Mouse (Mus musculus) megakaryocyte-erythroid progenitor cell, adult 5-6 weeks (primary cell): ENCODE measurements around the gene Vmn1r128. TPM values are rescaled to one million over a fixed set of nuclear protein-coding genes. Genes with fewer than 3 reads are reported as not detected.
"Not testable (repeated sequence)": the region's sequence is repeated elsewhere in the genome, so short reads cannot be mapped to it uniquely, and the experiment has no call there.

Experiments
- ATAC-seq: replicated peaks from 2 replicates; pipeline ENCODE4 v1.8.0; 2016; ENCODE audit warnings: mild to moderate bottlenecking, inconsistent platforms; ENCODE audit not compliant: severe bottlenecking, poor library complexity, low FRiP score, low TSS enrichment
- total RNA-seq, 2 experiments: library from RNA; stranded (forward) in 1 of 2; stranded (reverse) in 1 of 2; fragments of 200-1000, 215-1000 nt in 1 of 2; fragments of >200 nt in 1 of 2; fragmentation: Nextera tagmentation in 1 of 2; gene quantifications; 2 replicates each; pipeline ENCODE4 v1.2.3; 2014 to 2017

The Vmn1r128 gene
- total RNA-seq (2014; fragmentation: Nextera tagmentation) (not detected in 2 replicates), total RNA-seq (2017) (not detected in 2 replicates)

DNA sequence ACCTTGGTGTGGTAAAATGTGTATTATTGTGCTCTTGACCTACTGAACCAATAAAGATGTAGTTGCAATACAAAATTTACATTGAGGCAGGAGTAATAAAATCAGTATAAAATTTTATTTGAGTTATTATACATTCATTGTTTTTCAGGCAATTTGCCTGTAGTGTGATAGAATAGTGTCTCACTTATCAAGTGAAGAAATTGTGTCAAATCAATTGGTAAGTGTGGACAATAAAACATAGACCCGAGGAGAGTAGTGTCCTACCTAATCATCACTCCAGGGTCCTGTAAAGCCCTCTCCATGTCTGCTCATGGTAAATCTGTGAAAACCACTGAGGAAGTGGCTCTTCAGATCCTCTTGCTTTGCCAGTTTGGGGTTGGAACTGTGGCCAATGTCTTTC lies at the start of gene Vmn1r128:
TSS of gene Vmn1r128 (plus strand) at position 301 of the 400 bp plus-strand sequence.
- not testable (repeated sequence) for ATAC-seq

DNA sequence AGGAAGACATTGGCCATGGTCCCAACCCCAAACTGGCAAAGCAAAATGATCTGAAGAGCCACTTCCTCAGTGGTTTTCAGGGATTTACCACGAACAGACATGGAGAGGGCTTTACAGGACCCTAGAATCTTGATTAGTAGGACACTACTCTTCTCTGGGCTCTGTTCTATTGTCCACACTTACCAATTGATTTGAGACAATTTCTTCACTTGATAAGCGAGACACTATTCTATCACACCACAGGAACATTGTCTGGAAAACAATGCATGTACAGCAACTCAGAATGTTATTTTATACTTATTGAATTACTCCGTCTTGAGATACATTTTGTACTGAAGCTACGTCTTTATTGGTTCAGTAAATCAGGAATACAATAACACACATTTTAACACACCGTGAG lies 47.8 kb upstream of the Vmn1r128 start, which contains the start of gene Vmn1r126:
TSS of gene Vmn1r126 (minus strand) at position 101 of the 400 bp plus-strand sequence.
- ATAC-seq = not testable (repeated sequence)

DNA sequence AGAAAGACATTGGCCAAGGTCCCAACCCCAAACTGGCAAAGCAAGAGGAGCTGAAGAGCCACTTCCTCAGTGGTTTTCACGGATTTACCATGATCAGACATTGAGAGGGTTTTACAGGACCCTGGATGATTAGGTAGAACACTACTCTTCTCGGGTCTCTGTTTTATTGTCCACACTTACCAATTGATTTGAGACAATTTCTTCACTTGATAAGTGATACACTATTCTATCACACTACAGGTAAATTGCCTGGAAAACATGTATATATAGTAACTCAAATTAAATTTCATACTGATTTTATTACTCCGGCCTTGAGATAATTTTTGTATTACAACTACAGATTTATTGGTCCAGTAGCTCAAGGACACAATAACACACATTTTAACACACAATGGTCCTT lies 29.4 kb upstream of the Vmn1r128 start, which contains the start of gene Vmn1r127:
TSS of gene Vmn1r127 (minus strand) at position 101 of the 400 bp plus-strand sequence.
- not testable (repeated sequence) for ATAC-seq

- not testable (repeated sequence) for ATAC-seq
Observed at GRCm38 (mm10) chr7:21361191-21361590, 12.0 kb downstream of the Vmn1r128 start, which contains the start of gene Vmn1r129. TSS of gene Vmn1r129 (minus strand) at chr7:21361291.

Other genes starting within 250 kb of the Vmn1r128 start
- gene Vmn1r122, start 215.2 kb upstream of the Vmn1r128 start, total RNA-seq (2014; fragmentation: Nextera tagmentation) = not detected in 2 replicates
- not detected in 2 replicates for gene Vmn1r122, start 215.2 kb upstream of the Vmn1r128 start, total RNA-seq (2017)
- gene Vmn1r123, start 187.2 kb upstream of the Vmn1r128 start, total RNA-seq (2014; fragmentation: Nextera tagmentation) = not detected in 2 replicates
- gene Vmn1r123, start 187.2 kb upstream of the Vmn1r128 start, total RNA-seq (2017) = not detected in 2 replicates
- not detected in 2 replicates for gene Gm5157, start 158.9 kb upstream of the Vmn1r128 start, total RNA-seq (2014; fragmentation: Nextera tagmentation)
- gene Gm5157, start 158.9 kb upstream of the Vmn1r128 start, total RNA-seq (2017) = not detected in 2 replicates
- not detected in 2 replicates for gene Vmn1r124, start 88.8 kb upstream of the Vmn1r128 start, total RNA-seq (2014; fragmentation: Nextera tagmentation)
- not detected in 2 replicates for gene Vmn1r124, start 88.8 kb upstream of the Vmn1r128 start, total RNA-seq (2017)
- gene Vmn1r125, start 77.2 kb upstream of the Vmn1r128 start, total RNA-seq (2014; fragmentation: Nextera tagmentation) = not detected in 2 replicates
- not detected in 2 replicates for gene Vmn1r125, start 77.2 kb upstream of the Vmn1r128 start, total RNA-seq (2017)
- gene Vmn1r126, start 47.9 kb upstream of the Vmn1r128 start, total RNA-seq (2014; fragmentation: Nextera tagmentation) = not detected in 2 replicates
- not detected in 2 replicates for gene Vmn1r126, start 47.9 kb upstream of the Vmn1r128 start, total RNA-seq (2017)
- gene Vmn1r127, start 29.5 kb upstream of the Vmn1r128 start, total RNA-seq (2014; fragmentation: Nextera tagmentation) = not detected in 2 replicates
- not detected in 2 replicates for gene Vmn1r127, start 29.5 kb upstream of the Vmn1r128 start, total RNA-seq (2017)
- not detected in 2 replicates for gene Vmn1r129, start 11.9 kb downstream of the Vmn1r128 start, total RNA-seq (2014; fragmentation: Nextera tagmentation)
- gene Vmn1r129, start 11.9 kb downstream of the Vmn1r128 start, total RNA-seq (2017) = not detected in 2 replicates
- not detected in 2 replicates for gene Gm6882, start 83.4 kb downstream of the Vmn1r128 start, total RNA-seq (2014; fragmentation: Nextera tagmentation)
- not detected in 2 replicates for gene Gm6882, start 83.4 kb downstream of the Vmn1r128 start, total RNA-seq (2017)
- gene Vmn1r130, start 162.4 kb downstream of the Vmn1r128 start, total RNA-seq (2014; fragmentation: Nextera tagmentation) = not detected in 2 replicates
- not detected in 2 replicates for gene Vmn1r130, start 162.4 kb downstream of the Vmn1r128 start, total RNA-seq (2017)
- not detected in 2 replicates for gene Vmn1r131, start 196.7 kb downstream of the Vmn1r128 start, total RNA-seq (2014; fragmentation: Nextera tagmentation)
- not detected in 2 replicates for gene Vmn1r131, start 196.7 kb downstream of the Vmn1r128 start, total RNA-seq (2017)